Mouse (Mus musculus) limb, embryonic 14.5 days (tissue): ENCODE measurements around the gene Map3k10. TPM values are rescaled to one million over a fixed set of nuclear protein-coding genes. Genes with fewer than 3 reads are reported as not detected.

ENCODE experiments used
- ATAC-seq: fragments of 200-750 bp; cut with Nextera tagmentation; 2 replicates; pipeline ENCODE4 v1.8.0; 2017; ENCODE audit warnings: low read depth, moderate number of reproducible peaks, moderate TSS enrichment; ENCODE audit not compliant: low FRiP score
- DNase-seq: peaks from one replicate; pipeline ENCODE4 v3.0.0-alpha.2; 2015; ENCODE audit warnings: low spot score
- H3K27ac ChIP-seq: fragments of 300-500 bp; sonication (generic); replicated peaks from 2 replicates; pipeline ENCODE4 v1.5.1; 2014; ENCODE audit warnings: low read depth, mild to moderate bottlenecking, low read length, moderate library complexity, mixed read lengths
- H3K27me3 ChIP-seq: fragments of 300-500 bp; sonication (generic); 2 replicates; pipeline ENCODE4 v1.6.1; 2014; ENCODE audit warnings: low read length, mixed read lengths; ENCODE audit not compliant: control insufficient read depth, insufficient read depth
- H3K36me3 ChIP-seq: fragments of 300-500 bp; sonication (generic); 2 replicates; pipeline ENCODE4 v1.6.1; 2014; ENCODE audit warnings: mild to moderate bottlenecking, low read length, moderate library complexity, mixed read lengths; ENCODE audit not compliant: control insufficient read depth, insufficient read depth
- H3K4me1 ChIP-seq: fragments of 300-500 bp; sonication (generic); 2 replicates; pipeline ENCODE4 v1.6.1; 2014; ENCODE audit warnings: antibody characterized with exemption, low read length, mixed read lengths; ENCODE audit not compliant: control insufficient read depth, insufficient read depth
- H3K4me2 ChIP-seq: fragments of 300-500 bp; sonication (generic); replicated peaks from 2 replicates; pipeline ENCODE4 v1.6.1; 2014; ENCODE audit warnings: low read depth, mild to moderate bottlenecking, low read length, moderate library complexity; ENCODE audit not compliant: severe bottlenecking
- H3K4me3 ChIP-seq: fragments of 300-500 bp; sonication (generic); replicated peaks from 2 replicates; pipeline ENCODE4 v1.5.1; 2014; ENCODE audit warnings: low read length
- H3K9ac ChIP-seq: fragments of 300-500 bp; sonication (generic); 2 replicates; pipeline ENCODE4 v1.6.1; 2014; ENCODE audit warnings: mild to moderate bottlenecking, low read depth, low read length, moderate library complexity; ENCODE audit not compliant: severe bottlenecking
- H3K9me3 ChIP-seq: fragments of 300-500 bp; sonication (generic); 2 replicates; pipeline ENCODE4 v1.6.1; 2016; ENCODE audit warnings: low read length; ENCODE audit not compliant: control insufficient read depth
- POLR2A ChIP-seq: fragments of 200-500 bp; IDR thresholded peaks from 2 replicates; pipeline ENCODE4 v1.8.0; 2012; ENCODE audit warnings: inconsistent platforms, mild to moderate bottlenecking, moderate library complexity, borderline replicate concordance; ENCODE audit not compliant: insufficient read depth, insufficient read length; ENCODE audit errors: extremely low read depth
- WGBS: fragments of 180-500 bp; shearing (Covaris S2); extraction: QIAGEN DNeasy Blood & Tissue Kit; methylation state at CpG from one replicate; pipeline ENCODE4 v1.1.7; 2014; 5-methylcytosine and 5-hydroxymethylcytosine counted together
- polyA plus RNA-seq, 2 experiments: library from polyadenylated mRNA; depleted of rRNA in 1 of 2; stranded (reverse) in 1 of 2; unstranded in 1 of 2; fragments of >200 nt; fragmentation: Nextera tagmentation in 1 of 2; extraction: Ambion mirVana in 1 of 2; gene quantifications; 2 replicates each; pipeline versions ENCODE4 v1.2.1 to v1.2.3; 2012 to 2014

Gene Map3k10
- polyA plus RNA-seq, 2 experiments = 8.8 to 34.4 TPM

DNA sequence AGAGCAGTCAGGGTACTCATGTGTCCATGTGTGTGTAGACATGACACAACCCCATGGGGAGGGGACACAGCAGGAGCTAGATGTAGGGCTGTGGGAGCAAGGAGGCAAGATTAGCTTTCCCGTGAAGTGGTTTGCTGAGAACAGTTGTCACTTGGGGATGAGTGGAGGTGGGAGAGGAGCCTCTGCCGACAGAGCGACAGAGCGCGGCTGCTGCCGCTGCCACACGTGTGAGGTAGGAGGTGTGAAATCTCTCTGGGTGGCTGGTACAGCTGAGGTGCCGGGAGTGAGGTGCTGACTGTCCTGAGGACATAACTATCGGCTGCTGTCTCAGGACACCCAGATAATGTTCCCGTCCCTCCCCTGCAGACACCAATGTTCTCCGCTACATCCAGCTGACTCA lies 18.9 kb downstream of the Map3k10 start:
- Histone ChIP-seq H3K27ac (no peak overlapping the region), H3K4me2 (no peak overlapping the region), H3K27me3 (peaks cover 53% of the 10 kb centered on the region), H3K9me3 (no peaks in the 10 kb centered on the region), H3K9ac (no peak overlapping the region), H3K4me1 (peaks cover 5% of the 10 kb centered on the region; the same call in 1 of the 2 replicates), H3K4me3 (no peak overlapping the region), H3K36me3 (peaks cover 40% of the 10 kb centered on the region)
- DNase-seq (no peak), ATAC-seq (no peak)
- WGBS = 46% methylated on average over 11 of the region's 11 CpGs
- no peak for TF ChIP-seq POLR2A

DNA sequence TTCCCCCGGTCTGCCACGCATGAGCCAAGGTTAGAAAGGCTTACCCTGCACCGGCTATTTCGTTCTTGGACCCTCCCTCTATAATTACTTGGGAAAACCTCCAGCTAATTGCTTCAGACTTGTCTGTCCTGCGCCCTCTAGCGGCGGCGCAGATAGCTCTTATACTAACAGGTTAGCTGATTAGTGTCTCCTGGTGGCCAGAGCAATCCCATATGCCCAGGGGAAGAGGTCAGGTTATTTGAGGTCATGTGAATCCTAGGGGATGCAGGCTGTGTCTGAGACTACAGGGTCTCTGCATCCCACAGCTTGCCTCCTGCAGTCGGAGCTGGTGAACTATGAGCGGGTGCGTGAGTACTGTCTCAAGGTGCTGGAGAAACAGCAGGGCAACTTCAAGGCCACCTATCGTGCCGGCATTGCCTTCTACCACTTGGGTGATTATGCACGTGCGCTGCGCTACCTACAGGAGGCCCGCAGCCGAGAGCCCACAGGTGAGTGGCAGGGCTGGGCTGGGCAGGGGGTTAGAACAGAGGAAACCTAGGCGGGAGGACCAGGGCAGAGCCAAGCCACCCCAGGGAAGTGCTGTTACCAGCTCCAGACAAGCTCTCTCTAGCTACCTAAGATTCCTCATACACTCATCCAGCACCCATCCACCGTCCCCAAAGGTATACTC lies 19.7 kb downstream of the Map3k10 start:
- H3K27ac ChIP-seq = no peak overlapping the region
- peaks cover 32% of the 10 kb centered on the region for H3K36me3 ChIP-seq
- H3K27me3 ChIP-seq = peaks cover 53% of the 10 kb centered on the region
- TF ChIP-seq POLR2A = no peak
- H3K9me3 ChIP-seq = no peaks in the 10 kb centered on the region
- 59% methylated on average over 20 of the region's 20 CpGs for whole genome bisulfite sequencing
- H3K4me3 ChIP-seq = no peak overlapping the region
- no peak for ATAC-seq
- no peak overlapping the region for H3K4me2 ChIP-seq
- H3K9ac ChIP-seq = no peak overlapping the region
- H3K4me1 ChIP-seq = peaks cover 5% of the 10 kb centered on the region; the same call in 1 of the 2 replicates
- no peak for DNase-seq

DNA sequence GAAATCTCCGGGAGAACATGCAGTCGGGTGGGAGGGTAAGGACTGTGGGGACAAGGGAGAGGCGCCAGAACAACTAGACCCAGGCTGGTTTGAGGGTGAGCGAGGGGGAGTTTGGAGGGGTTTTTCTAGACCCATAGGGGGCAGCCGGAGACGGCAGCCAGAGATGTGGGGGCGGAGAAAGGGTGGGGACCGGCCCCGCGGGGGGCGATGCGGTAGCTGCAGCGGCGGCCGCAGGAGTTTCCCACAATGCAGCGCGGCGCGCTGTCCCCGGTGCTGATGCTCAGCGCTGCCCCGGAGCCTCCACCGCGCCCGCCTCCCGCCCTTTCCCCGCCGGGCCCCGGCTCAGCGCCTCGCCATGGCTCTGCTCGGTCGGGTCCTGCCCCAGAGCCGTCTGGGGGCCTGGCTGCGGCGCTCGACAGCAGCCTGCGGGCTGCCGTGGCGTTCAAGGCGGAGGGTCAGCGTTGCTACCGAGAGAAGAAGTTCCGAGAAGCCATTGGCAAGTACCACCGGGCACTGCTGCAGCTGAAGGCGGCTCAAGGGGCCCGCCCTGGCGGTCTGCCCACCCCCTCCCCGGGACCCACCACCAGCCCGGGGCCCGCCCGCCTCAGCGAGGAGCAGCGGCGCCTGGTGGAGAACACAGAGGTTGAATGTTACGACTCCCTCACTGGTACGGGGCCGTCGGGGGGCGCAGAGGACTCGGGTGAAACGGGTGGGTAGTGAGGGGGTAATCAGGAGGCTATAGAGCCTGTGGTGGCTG lies 20.5 kb downstream of the Map3k10 start, which contains the start of gene Ttc9b:
Gene Ttc9b (plus strand): TSS at position 235 of the 757 bp plus-strand sequence.
- peak within 1 kb of the TSS; percentile 42 for H3K4me2 ChIP-seq
- no peak within 1 kb of the TSS for H3K9ac ChIP-seq
- ATAC-seq (peak; percentile 48; the same call in 1 of the 2 replicates), DNase-seq (peak; percentile 62)
- TF ChIP-seq POLR2A = no peak
- H3K4me3 ChIP-seq = peak within 1 kb of the TSS; percentile 27
- H3K36me3 ChIP-seq = peaks cover 23% of the 10 kb centered on the region
- 5% methylated on average over 37 of the region's 62 CpGs for WGBS
- H3K4me1 ChIP-seq = peaks cover 5% of the 10 kb centered on the region; the same call in 1 of the 2 replicates
- H3K27ac ChIP-seq = no peak within 1 kb of the TSS
- peaks cover 48% of the 10 kb centered on the region for H3K27me3 ChIP-seq
- no peaks in the 10 kb centered on the region for H3K9me3 ChIP-seq

DNA sequence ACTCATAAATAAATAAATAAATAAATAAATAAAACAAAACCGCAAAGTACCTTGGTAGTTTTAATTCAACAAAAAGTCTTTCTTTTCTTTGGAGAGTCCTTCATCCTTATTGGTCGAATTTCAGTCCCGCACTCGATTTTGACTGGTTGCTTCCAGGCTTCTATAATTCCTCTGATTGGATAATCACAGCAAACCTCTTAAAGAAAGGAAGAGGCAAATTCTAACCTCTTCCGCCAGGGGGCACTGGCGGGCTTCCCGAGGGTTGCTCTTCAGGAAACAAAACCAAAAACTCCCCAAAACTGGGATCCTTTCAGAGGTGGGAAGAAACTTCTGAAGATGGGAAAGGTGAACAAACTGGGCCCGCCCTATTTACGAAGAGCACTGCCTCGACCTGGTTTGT lies 23.4 kb downstream of the Map3k10 start:
- H3K9ac ChIP-seq = no peak overlapping the region
- DNase-seq = peak; percentile 84
- H3K4me3 ChIP-seq = no peak overlapping the region
- H3K27me3 ChIP-seq = peaks cover 31% of the 10 kb centered on the region
- 5% methylated on average over 10 of the region's 10 CpGs for WGBS
- no peaks in the 10 kb centered on the region for H3K36me3 ChIP-seq
- no peak overlapping the region for H3K27ac ChIP-seq
- H3K9me3 ChIP-seq = no peaks in the 10 kb centered on the region
- no peak for ATAC-seq
- H3K4me1 ChIP-seq = peaks cover 5% of the 10 kb centered on the region; the same call in 1 of the 2 replicates
- no peak overlapping the region for H3K4me2 ChIP-seq
- TF ChIP-seq POLR2A = no peak

DNA sequence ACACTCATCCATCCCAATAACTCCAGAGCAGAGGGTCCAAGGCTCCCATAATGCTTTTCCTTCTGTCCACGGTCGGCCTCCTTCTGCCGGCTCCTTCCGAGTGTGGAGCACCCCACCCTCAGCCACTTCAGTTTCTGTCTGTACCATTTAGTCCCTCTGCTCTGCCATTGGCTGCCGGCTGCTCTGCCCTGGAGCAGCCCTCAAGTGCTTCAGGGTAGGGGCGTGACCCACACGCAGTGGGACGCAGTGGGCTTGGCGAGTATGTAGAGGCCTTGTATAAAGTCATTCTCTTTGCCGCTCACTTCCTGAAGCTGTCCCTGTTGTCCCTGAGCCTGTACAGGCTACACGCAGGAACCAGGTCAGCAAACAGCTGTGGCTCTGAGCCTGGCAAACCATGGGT lies 24.7 kb downstream of the Map3k10 start:
- H3K27ac ChIP-seq = no peak overlapping the region
- no peak overlapping the region for H3K9ac ChIP-seq
- WGBS = 89% methylated on average over 11 of the region's 11 CpGs
- no peaks in the 10 kb centered on the region for H3K9me3 ChIP-seq
- no peak for DNase-seq
- no peak overlapping the region for H3K4me3 ChIP-seq
- H3K4me1 ChIP-seq = peaks cover 5% of the 10 kb centered on the region; the same call in 1 of the 2 replicates
- TF ChIP-seq POLR2A = no peak
- ATAC-seq = no peak
- H3K36me3 ChIP-seq = no peaks in the 10 kb centered on the region
- H3K4me2 ChIP-seq = no peak overlapping the region
- peaks cover 21% of the 10 kb centered on the region for H3K27me3 ChIP-seq
